ENCODE assay signal across 9 mouse cellular contexts in genomic region chr5:135763526-135763925, GRCm38 (mm10). TPM values are rescaled to one million over a fixed set of nuclear protein-coding genes. Genes with fewer than 3 reads are reported as not detected.
DNase-seq lines count a peak whose midpoint lies in the region; ATAC-seq and TF ChIP-seq lines count a peak whose summit lies in the region.
"Had no signal": no experiment of that assay in that cellular context is flagged by ENCODE, and none has a peak within 500 bp of the region (broad histone marks: within the 10 kb centered on the region; RNA-seq: fewer than 3 reads in every experiment).

No protein-coding gene starts in this region.

- H3K9me3 ChIP-seq in G1E (replicated peaks), result no peaks in the 10 kb centered on the region
- H3K9me3 ChIP-seq: limb, embryonic 15.5 days had no signal

- peak; percentile 53 to 82 for DNase-seq in cerebellum, adult 18-20 months
- no peak for DNase-seq in cerebellum, adult 9-11 months
- peak; percentile 52 for DNase-seq in G1E (ENCODE audit: low spot score)
- peak; percentile 87 to 90 for DNase-seq in cerebellum, postnatal 10 days
- peak; percentile 39 to 40 for DNase-seq in gastrocnemius, adult 8-10 months (ENCODE audit: low spot score in 2 of 2)
- DNase-seq in large intestine, adult 2 months (ENCODE audit: low read depth, low spot score), result peak; percentile 29
- DNase-seq in lung, postnatal 25 days (ENCODE audit: low spot score), result peak; percentile 57
- peak; percentile 85 for DNase-seq in right cerebral cortex, postnatal 4 days

- 5% methylated on average over 7 of the region's 7 CpGs for WGBS in large intestine, adult 2 months

- peak; percentile 69 for TF ChIP-seq CTCF in G1E (IDR thresholded peaks at IDR 0.05; ENCODE audit: low read depth, low read length)

- H3K4me1 ChIP-seq in G1E (ENCODE audit: insufficient read depth, low read depth, low read length), result no peaks in the 10 kb centered on the region
- H3K4me1 ChIP-seq: limb, embryonic 15.5 days had no signal

- H3K4me3 ChIP-seq in G1E (ENCODE audit: low read depth, low read length), result no peak overlapping the region
- H3K4me3 ChIP-seq: limb, embryonic 15.5 days had no signal

- H3K27me3 ChIP-seq in G1E (ENCODE audit: insufficient read depth, low read length), result peaks cover 56% of the 10 kb centered on the region
- H3K27me3 ChIP-seq: limb, embryonic 15.5 days had no signal

- 0 out of 2 replicates have a peak, but pooled peaks have one; percentile 34 for ATAC-seq in G1E (ENCODE audit: extremely low read depth, insufficient number of reproducible peaks, low FRiP score, poor library complexity, severe bottlenecking)

- no peaks in the 10 kb centered on the region for H3K36me3 ChIP-seq in G1E (replicated peaks)
- H3K36me3 ChIP-seq: limb, embryonic 15.5 days had no signal

RNA-seq across cellular contexts. Expression of gene Styxl1, which starts 14.7 kb away (rescaled TPM):
- total RNA-seq in G1E (2014; fragmentation: Nextera tagmentation), result 0.49 and 0.68 TPM in 2 replicates
- 0.12 TPM in 1 of 2 replicates, not detected in the other for total RNA-seq in G1E (2017)
- polyA plus RNA-seq in G1E (2012), result not detected in 2 replicates
- not detected for total RNA-seq in gastrocnemius, adult 8-10 months (2022)
- 0.16 and 0.23 TPM in 2 replicates for polyA plus RNA-seq in large intestine, adult 2 months (2012; rRNA removed)

RNA-seq across cellular contexts. Expression of gene Mdh2, which starts 14.8 kb away (rescaled TPM):
- 200 and 245 TPM in 2 replicates for total RNA-seq in G1E (2014; fragmentation: Nextera tagmentation)
- total RNA-seq in G1E (2017), result 141 and 153 TPM in 2 replicates
- 664 and 799 TPM in 2 replicates for polyA plus RNA-seq in G1E (2012)
- total RNA-seq in gastrocnemius, adult 8-10 months (2022), result 100 to 1,000 TPM; 825 to 986 (median 954) TPM
- 922 and 1,860 TPM in 2 replicates for polyA plus RNA-seq in large intestine, adult 2 months (2012; rRNA removed)

RNA-seq across cellular contexts. Expression of gene Tmem120a, which starts 19.3 kb away (rescaled TPM):
- total RNA-seq in G1E (2014; fragmentation: Nextera tagmentation) (8.5 and 17.8 TPM in 2 replicates), G1E (2017) (17.3 and 18.0 TPM in 2 replicates)
- 13.3 and 14.2 TPM in 2 replicates for polyA plus RNA-seq in G1E (2012)
- total RNA-seq in gastrocnemius, adult 8-10 months (2022), result 10 to 100 TPM in 1 of 4 experiments, 1 to 10 TPM in 3; 7.9 to 12.3 (median 8.9) TPM
- polyA plus RNA-seq in large intestine, adult 2 months (2012; rRNA removed), result 118 and 186 TPM in 2 replicates

RNA-seq across cellular contexts. Expression of gene Srrm3, which starts 43.2 kb away (rescaled TPM):
- total RNA-seq in G1E (2014; fragmentation: Nextera tagmentation), result not detected in 2 replicates
- total RNA-seq in G1E (2017), result 0.38 and 0.41 TPM in 2 replicates
- not detected in 2 replicates for polyA plus RNA-seq in G1E (2012)
- not detected for total RNA-seq in gastrocnemius, adult 8-10 months (2022)
- polyA plus RNA-seq in large intestine, adult 2 months (2012; rRNA removed), result 0.15 and 0.17 TPM in 2 replicates
